Mouse (Mus musculus): ENCODE measurements around the gene Pak6.
A peak's percentile ranks its signal among the peaks of the same experiment; 100 is the strongest.

The Pak6 gene

DNA sequence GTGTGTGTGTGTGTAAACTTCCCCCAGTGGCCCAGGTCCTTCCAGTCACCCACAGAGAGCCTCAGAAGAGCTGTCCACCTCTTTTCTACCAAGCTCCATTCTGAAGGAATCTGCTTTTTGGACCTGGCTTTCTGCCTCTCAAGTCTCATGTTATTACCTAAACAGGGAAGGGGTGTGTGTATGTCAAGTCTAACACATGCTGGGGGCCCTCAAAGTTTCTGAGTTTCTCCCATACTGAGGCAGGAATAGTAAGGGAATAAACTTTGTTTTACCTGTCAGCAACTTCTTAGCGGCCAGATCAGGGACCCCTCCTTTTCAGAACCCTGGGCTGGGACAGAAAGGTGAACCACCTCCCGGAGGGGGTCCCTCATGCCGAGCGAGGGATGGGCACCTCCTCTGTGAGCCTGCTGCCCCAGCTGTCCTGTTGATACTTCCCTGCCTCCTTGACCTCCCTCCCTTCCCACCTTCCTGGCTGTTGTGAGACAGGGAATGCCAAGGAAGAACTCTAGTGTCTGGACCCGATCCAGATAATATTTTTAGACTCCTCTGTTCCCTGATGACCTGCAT lies 34.3 kb downstream of the Pak6 start:
- DNase-seq (ENCODE audit: low spot score in 2 of 2), result no peak

DNA sequence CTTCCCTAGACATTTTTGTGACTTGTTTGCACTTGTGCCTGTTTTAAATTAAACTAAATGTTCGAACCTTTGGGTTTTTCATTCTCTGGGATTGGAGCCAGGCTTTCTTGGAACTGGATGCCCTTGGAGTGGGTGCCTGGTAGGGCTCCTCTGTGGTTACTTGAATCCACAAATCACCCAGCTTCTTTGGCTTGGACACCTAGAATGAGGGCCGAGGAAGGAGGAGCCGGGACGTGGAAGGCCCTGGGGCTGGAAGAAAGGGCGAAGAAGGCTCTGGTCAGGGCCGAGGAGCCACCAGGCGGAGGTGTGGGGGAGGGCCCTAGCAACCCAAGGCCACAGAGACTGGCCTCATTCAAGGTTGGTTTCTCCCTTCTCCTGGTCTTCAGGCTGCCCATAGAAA lies 34.9 kb downstream of the Pak6 start:
- DNase-seq (ENCODE audit: low spot score in 2 of 2), result no peak

DNA sequence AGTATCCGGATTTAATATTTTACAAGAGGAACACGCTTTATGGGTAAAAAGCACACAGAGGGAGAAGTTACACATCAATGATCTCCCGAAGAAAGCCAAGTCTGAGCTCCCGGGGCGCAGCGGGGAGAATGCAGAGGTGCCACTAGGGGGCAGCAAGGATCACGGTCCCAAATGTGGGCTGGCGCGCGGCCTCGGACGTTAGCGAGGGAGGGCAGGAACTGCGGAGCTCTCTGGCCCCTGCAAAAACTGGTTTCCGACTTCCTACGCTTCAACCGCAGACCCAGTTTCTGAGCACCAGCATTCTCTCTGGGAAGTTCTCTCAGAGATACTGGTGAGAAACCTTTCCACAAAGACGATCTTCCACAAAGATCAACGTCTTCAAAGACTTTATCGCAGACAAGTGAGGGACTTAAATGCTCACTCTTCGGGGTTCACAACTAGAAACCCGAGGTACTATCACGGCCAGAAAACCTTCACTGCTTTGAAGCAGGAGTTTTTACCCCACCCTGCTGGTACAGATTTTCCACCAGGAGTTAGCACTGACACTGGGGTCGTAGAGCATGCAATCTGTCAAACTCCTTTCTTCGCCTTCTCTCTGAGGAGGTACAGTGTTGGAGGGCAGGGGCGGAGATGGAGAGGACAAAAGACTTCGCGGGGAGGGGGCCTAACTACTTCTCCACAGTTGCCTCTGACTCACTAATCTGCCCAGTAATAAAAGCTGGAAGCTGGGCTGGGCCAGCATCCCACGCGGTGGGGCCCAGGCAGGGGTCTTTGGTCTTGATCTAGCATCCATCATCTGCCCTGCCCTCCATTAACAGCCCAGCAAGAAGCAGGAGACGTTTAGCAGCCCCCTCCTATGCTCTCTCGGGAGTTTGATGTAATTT lies 37.3 kb downstream of the Pak6 start:
- peak; percentile 52 to 68 for DNase-seq (ENCODE audit: low spot score in 2 of 2)

DNA sequence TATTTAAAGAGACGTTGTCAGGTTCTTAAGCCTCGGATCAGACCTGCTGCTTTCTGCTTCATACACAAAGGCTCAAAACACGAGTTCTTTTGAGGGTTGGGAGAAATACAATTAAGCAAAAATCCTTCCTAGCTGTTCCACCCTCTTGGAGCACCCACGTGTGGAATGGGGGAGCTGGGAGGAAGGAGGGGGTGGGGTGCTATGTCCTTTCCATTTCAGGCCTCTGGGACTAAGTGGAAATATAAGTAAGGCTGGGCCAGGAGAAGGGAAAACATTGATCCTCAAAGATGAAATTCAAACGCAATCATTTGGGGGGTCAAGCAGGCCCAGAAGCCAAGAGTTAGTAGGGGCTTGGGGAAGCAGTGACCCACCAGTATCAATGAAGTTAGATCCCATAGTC lies 38.1 kb downstream of the Pak6 start:
- no peak for DNase-seq (ENCODE audit: low spot score in 2 of 2)

DNA sequence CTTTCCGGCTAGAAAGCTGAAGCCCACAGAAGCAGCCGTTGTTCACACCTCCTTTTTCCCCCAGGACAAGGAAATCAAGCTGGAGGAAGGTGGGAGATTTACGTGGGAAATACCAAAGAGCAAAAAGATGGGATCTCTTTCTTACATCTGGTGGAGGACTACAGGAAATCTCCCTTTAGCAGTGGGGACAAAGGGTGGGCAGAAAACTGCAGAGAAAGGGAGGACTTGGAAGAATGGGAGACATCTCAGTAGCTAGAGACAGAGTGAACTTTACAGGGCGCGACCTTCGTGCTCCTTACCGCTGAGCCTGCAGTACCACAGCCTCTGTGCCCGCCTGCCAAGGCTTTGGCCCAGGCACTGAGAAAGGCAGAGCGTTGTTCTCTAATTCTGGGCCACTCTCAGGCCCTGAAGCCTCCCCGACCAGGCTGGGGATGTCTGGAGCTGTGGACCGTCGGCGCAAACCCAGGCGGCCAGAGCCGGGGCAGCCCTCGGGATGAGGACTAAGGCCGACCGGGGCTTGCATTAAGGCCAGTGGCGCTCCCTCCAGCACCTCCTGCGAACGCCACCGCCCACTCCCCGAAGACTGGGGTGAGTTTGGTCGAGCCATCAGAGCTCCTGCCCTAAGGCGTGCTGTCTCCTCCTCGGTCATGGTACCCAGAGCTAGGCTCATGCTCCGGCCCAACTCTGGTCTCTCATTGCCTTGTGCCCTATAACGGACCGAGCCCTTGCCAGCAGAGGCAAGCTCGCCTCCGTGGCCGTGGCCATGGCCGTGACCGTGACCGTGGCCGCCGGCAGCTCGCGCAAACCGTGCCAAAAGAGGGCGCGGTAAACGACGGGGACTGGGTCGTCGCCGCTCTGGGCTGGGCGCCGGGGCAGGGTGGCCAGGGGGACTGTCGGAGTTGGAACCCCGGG lies 39.1 kb downstream of the Pak6 start:
- DNase-seq (ENCODE audit: low spot score in 2 of 2), result no peak

DNA sequence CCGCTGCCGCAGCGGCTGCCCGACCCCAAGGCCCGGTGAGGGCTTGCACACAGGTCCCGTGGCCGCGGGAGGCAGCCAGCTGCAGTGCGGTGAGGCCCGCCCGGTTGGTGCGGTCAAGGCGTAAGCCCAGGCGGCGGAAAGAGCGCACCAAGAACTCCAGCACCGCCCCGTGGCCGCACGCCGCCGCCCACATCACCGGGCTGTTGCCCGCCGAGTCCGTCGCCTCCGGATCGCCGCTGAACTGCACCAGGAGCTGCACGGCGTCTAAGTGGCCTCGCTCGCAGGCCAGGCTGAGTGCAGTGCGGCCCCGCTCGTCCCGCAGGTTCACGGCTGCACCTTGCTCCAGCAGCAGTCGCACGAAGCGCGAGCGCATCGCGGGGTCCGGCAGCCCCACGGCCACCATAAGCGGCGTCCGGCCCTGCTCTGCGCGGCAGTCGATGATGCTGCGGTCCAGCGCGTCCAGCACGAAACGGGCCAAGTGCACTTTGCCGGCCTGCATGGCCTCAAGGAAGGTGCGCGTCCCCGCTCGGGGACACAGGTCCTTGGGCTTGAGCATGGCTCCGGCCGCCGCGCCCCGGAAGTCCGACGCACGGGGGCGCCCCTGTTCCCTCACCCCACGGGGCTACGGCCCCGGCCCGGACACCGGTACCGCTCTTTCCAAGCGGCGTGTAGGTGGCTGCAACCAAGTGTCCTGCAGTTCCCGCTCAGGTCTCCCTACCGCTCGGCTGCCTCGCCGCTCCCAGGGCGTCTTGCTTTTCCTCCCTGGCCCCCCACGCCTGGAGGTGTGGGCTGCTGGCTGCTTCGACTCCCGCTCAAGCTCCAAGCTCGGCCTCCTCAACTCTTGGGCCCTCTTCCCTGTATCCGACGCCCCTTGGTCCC lies 40.0 kb downstream of the Pak6 start:
- no peak for DNase-seq (ENCODE audit: low spot score in 2 of 2)

DNA sequence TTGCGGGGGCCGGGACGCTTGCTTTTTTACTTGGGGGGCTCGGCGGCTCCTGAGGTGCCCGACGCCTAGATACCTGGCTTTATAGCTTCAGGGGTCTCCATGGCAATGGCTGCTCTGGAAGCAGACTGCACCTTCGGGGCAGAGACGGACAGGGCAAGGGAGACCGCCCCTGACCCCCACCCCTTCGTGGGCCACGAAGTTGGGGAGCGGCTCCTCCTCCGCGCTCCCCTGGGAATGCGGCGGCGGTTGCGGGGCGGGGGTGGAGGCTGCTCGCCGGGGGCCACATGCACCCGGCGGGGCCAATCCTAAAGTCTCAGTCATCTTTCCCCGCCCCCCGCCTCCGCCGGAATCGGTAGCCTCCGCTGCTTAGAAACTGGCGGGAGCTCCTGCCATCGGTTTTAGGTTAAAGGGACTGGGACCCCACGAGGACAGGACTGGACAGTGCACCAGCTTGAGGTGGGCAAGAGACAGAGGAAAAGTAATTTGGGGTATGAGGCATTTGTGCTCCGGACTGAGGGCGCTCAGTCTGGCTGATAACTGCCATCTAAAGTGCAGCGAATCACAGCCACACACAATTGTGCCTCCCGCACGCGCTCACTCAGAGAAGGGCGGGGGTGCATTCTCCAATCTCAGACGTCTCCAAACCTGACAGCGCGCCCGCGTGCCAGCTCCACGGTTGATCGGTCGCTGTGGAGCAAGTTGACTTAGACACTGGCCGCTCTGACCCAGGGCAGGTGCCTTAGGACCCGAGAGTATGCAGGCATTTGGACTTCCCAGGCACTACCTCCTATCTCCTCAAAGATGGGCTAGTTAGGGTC lies 41.0 kb downstream of the Pak6 start, which contains the start of gene Ankrd63:
Ankrd63 (minus strand) TSS at position 51 of the 818 bp plus-strand sequence.
- peak in 1 of 2 experiments; percentile 45 for DNase-seq (ENCODE audit: low spot score in 2 of 2)

DNA sequence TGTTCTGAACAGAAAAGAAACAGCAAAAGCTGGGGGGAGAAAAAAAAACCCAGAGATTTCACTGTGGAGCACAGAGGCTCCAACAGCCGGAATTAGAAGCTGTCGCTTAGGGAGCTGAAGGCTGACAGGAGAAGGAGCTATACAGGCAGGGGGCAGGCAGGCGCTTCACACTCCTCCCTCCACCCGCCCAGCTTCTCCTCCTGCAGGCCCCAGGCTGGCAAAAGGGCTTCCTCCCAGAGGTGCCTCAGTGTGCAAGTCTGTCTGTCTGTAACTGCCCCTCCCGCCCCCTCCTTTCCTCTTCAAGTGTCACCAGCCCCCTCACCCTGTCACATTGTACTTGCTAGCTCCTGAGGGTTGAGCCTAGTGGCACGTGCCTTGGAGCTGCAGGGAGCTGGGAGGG lies 43.3 kb downstream of the Pak6 start:
- no peak for DNase-seq (ENCODE audit: low spot score in 2 of 2)

DNA sequence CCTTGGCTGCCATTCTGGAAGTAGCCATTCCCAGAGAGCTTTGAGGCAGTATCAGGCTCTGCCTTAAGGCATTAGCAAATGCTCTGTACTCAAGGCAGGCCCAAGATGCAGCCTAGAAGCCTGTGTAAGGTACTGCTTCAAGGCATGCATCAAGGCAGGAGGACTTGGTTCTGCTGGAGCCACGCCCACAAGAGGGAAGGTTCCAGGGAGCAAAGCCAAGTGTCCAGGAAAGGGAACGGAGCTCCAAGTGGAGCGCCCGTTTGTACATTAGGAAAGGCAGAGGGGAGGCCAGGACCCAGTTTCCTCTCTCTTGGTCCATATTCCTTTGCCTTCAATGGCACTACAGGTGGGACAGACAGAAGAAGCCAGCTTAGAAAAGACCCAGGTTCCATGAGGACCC lies 45.4 kb downstream of the Pak6 start:
- DNase-seq (ENCODE audit: low spot score in 2 of 2), result no peak

DNA sequence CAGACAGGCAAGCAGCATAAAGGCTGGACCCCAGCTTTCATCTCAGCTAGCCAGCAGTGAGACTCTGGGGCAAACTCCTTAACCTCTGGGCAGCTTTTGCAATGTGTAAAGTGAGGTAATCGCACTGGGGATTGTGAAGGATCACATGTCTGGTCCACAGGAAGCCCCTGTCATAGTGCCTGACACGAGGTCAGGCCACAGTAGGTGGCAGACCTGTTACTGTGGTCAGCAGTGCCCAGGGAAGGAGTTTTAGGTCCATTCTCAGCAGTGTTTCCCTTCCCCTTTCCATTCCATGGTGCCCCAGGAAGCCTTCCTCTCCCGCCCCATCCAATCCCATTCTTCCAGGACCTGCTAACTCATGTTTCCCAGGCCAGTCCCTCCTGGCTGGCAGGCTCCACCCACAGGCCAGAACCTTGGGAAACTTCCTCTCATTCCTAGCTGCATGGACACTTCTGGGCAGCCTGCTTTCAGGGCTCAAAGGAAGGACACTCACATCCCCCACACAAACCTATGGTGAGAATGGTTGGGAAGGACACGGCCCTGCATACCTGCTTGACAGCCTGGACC lies 46.6 kb downstream of the Pak6 start:
- no peak for DNase-seq (ENCODE audit: low spot score in 2 of 2)

DNA sequence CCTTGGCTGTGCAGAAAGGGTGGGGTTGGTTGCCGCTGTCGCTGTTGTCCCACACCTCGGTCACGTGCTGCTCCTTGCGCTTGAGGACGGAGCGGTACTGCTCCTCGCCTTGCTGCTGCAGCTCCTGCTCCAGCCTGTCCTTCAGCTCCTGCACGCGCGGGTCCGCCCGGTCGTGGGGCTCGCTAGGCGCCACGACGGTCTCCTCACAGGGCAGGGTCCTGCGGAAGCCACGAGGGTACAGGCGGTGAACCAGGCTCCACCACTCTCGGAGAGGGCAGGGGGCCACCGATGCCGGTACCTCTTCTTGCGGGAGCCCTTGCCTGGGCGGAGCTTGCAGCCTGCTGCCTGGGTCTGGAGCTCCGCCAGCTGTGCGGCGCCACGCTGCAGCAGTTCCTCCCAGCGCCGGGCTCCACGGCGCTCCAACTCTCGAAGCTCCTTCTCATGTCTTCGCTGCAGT lies 48.0 kb downstream of the Pak6 start:
- no peak for DNase-seq (ENCODE audit: low spot score in 2 of 2)

DNA sequence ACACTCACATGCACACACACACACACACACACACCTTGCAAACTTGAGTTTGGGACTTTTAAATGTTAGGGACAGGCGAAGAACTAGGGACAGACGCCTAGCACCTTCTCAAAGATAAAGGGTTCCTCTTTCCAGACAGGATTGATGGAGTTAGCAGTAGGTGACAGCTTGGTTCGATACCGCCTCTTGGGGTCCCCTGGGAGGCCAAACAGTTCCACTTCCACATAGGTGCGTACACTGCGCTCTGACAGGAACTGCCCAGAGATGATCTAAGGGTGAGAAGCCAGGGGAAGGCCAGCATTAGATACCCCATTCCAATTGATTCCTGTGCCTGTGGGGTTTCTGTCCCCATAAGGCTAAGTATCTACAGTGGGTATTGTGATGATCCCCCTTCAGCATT lies 50.5 kb downstream of the Pak6 start:
- no peak for DNase-seq (ENCODE audit: low spot score in 2 of 2)

DNA sequence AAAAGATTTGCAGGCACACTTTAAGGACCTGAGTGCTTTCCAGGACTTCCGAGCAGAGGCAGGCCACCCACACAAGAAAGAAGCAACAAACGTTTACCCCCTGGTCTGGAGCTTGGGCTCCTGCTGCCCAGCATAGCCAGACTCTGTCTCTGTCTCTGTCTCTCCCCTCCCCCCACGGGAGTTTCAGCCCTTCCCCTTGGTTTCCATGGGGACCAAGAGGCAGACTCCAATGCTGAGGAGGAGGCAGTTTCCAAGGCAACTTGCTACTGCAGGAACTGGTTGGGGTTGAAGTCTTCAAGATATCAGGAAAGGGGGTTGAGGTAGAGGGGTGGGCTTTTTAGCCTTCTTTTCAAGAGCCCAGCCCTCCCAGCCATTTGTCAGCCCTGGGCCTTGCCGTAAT lies 51.1 kb downstream of the Pak6 start:
- no peak for DNase-seq (ENCODE audit: low spot score in 2 of 2)

DNA sequence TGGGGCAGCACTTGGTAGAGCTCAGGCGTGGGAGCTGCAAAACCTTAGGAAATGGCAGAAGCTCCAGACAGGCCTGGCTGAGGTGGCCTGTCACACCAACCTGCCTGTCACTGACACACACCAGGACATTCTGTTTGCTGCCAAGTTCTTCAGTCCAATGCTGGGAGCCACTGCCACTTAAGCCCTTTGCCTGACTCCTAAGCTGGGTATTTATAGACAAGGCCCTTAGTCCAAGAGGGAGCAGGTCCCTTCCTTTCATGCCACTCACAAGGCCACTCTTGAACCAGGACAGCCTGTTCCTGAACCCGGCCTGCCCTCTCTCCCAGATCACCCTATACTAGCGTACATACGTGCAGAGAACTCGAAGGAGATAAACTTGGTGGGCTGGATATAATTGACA lies 53.6 kb downstream of the Pak6 start:
- DNase-seq (ENCODE audit: low spot score in 2 of 2), result no peak

DNA sequence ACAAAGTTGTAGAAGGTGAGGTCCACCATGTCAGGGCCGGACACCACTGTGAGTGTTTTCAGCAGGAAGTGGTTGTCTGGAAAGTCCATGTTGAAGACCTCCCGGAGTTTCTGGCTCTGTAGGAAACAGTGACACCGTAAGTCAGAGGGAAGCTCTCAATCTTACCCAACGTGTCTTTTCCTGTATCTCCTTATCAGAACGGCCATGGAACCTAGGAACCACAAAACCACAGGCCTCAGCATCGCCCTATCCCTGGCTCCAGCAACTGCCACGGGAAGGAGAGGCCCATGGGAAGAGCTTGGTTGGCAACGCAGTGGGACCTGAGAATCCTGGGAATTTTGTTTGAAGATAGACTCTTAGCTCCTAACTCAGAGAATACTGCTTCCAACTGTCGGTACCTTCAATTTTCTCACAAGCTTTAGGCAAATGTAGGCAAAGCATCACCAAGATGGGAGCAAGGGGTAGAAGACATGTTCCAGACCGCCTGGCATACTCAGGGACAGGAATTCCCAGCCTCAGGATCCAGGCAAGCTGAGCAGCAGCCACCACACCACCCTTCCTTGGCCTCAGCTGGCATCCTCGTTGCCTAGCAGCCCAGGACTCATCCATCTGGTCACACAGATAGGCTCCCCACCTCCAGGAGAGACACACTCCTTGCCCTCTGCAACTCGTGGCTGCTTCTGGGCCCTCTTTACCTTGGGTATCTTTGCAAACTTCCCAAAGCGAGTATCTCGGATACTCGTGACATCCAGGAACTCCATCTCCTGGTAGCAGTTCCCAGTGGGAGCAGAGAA lies 60.8 kb downstream of the Pak6 start:
- DNase-seq (ENCODE audit: low spot score in 2 of 2), result no peak

DNA sequence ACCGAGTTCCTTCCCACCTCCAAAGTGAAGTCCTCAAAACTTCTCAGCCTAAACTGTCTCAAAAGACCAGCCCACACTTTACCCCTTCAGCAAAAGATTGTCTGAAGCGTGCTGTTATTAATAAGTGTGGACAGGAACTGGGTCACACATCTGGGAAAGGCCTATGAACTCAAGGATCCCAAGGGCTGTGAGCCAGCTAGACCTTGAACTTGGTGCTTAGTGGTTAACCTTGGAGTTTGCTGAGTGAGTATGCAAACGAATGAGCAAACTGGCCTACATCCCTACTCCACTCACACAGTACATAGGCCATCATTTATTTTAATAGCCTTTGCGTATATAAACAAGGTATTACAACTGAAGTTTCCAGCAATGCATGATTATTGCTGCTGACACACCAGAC lies 62.4 kb downstream of the Pak6 start:
- DNase-seq (ENCODE audit: low spot score in 2 of 2), result no peak

DNA sequence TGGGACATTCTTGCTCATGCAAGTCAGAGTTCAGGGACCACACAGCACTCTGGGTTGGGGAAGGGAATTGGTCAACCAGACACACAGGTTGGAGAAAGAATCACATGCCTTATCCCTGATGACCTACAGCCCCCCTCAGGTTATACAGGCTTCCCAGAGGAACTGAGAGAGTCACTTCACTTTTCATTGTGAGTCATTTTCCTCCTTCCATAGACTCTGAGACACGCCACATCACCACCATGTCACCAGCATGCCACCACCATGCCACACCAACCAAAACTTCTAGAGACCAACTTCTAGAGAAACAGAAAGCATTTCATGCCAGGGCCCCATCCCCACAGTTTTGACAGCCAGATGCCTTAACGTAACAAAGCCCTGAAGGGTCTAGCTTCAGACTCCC lies 63.8 kb downstream of the Pak6 start:
- no peak for DNase-seq (ENCODE audit: low spot score in 2 of 2)

DNA sequence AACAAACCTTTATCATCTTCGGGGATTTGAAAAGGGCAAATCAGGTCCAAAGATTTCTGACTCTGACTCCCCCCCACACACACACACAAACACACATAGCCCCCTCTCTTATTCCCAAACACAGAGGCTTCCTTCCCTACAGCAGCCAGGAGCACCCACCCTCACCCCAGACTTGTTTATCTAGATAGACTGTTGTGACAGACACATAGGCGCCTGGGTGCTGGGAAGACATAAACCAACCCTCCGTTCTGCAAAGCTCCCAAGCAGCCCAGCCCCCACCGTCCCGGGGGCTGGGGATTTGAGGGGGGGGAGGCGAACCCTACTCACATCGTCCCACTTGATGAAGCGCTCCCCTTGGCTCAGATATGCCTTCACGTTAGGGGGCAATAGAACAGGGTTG lies 64.8 kb downstream of the Pak6 start:
- DNase-seq (ENCODE audit: low spot score in 2 of 2), result no peak

DNA sequence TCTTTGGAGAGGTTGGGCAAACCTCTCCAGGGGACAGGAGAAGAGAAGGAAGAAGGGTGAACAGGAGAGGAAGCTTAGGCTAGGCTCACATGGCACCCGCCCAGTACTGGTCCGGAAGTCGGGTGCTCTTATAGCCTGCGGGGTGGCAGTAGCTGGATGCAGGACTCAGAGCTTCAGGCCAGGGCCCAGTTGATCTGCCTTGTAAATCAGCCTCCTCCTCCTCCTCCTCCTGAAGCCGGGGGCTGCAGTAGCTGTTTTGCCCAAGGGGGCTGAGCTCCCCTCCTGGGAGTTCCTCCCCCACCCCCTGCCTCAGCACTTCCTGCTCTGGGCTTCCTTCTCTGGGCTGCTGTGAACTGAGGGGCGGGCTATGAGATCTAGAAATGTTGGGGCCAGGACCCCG lies 65.2 kb downstream of the Pak6 start, which contains the start of gene Plcb2:
Plcb2 (minus strand) TSS at position 102 of the 400 bp plus-strand sequence.
- DNase-seq (ENCODE audit: low spot score in 2 of 2), result no peak

All from frontal cortex, postnatal 25 days (tissue).